Mouse (Mus musculus): ENCODE measurements at regions not wholly inside any gene's neighbourhood (a gene's known extent, or its start where the extent isn't known, plus 50 kb on each side); places are given as distances from the start of the nearest gene placed in this dataset.

GRCm38 (mm10) chr1:76509486-76509885 is 963.4 kb downstream of the Slc4a3 start:
- TF ChIP-seq GATA1 (IDR thresholded peaks at IDR 0.05; ENCODE audit: borderline replicate concordance, low read length) (no peak), FLI1 (IDR thresholded peaks at IDR 0.05; ENCODE audit: low read length) (no peak)
